Mouse (Mus musculus) kidney, adult 11 months (tissue): ENCODE data around the gene Rbfox3.

ENCODE experiments used
- DNase-seq: peaks from one replicate; pipeline ENCODE4 v3.0.0; 2022

Gene Rbfox3

DNA sequence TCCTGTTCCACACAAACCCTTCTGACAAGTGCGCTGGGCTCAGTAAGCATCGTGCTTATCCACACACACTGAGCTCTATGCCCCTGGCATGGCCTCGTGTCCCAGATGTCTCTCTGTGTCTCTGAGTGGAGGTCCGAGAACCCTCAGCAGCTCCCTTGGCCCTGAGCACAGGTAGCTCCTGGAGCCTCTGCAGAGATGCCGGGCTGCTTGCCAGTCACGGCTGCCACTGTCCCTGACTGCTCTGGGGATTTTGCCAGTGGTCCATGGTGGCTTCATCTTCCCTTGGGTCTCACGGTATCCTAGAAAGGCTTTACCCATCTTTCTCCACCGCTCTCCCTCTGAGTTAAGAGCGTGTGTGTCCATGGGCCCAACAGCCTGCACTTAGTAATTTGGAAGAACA, 199.3 kb downstream of the Rbfox3 start:
- DNase-seq = no peak

GRCm38 (mm10) chr11:118710035-118710434, 201.4 kb downstream of the Rbfox3 start:
- no peak for DNase-seq

DNA sequence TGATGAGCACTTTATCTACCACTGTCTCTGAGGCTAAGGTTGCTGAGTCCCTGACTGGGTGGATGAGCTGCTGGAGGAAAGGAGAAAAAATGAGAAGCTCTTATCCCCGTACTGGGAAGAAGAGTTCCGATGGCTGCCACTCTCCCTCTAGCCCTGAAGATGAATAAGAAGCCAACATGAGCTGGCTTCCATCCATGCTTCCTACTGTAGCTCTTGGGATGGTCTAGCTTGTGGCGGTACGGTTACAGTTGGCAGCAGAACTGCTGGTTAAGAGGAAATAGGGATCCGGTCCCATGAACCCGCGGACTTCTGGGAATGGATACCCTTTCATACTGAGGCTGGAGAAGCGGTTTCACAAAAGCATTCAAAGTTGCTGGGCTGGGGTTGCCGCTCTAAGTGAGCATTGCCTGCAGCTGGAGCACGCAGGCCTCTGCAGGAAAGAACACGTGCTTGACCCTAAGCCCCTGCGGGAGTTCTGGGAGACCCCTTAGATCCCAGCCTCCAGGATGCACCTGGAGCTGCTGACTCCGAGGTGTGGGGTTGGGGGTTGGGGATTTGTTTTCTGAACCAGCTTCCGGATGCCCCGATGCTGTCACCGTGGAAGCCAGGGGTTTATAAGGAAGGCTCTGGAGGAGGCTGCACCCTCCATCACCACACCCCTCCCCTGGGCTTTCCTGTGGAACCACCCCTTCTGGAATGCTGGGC, 215.0 kb downstream of the Rbfox3 start:
- no peak for DNase-seq

GRCm38 (mm10) chr11:118693276-118693675, 218.1 kb downstream of the Rbfox3 start:
- DNase-seq = no peak

GRCm38 (mm10) chr11:118690262-118690661, 221.1 kb downstream of the Rbfox3 start:
- DNase-seq = no peak

- DNase-seq = no peak
Measured at GRCm38 (mm10) chr11:118685397-118685796, 226.0 kb downstream of the Rbfox3 start.

GRCm38 (mm10) chr11:118684665-118685064, 226.7 kb downstream of the Rbfox3 start:
- DNase-seq = no peak

- DNase-seq = no peak
Measured at GRCm38 (mm10) chr11:118680699-118681098, 230.7 kb downstream of the Rbfox3 start.

- no peak for DNase-seq
Measured at GRCm38 (mm10) chr11:118679736-118680410, 231.5 kb downstream of the Rbfox3 start.

DNA sequence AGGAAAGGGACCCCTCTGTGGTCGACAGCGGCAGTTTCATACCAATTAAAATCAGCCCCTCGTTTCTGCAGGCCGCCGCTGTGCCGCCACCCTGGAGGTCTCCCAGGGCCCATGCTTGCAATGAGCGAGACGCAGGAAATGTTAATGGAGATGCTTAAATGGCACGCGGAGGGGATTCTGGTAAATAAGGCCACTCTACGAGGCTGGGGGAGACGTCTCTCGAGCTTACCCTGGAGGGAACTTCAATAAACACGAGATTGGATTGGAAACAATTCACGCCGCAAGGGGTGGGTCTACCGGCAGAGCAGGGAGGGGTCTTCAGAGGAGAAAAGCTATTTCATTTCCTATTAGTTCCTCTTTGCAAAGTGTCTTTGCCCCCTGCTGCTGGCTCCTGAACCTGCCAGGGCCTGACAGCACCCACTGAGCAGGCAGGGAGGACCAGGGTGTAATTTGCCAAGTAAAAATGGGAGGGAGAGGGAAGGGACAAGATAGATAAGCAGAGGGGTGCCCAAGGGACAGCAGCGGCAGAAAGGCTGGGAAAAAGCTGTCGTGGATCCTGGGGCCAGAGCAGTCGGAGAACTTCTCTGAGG, 232.8 kb downstream of the Rbfox3 start:
- DNase-seq = no peak

GRCm38 (mm10) chr11:118677277-118677676, 234.1 kb downstream of the Rbfox3 start:
- no peak for DNase-seq

GRCm38 (mm10) chr11:118676364-118676763, 235.0 kb downstream of the Rbfox3 start:
- no peak for DNase-seq

DNA sequence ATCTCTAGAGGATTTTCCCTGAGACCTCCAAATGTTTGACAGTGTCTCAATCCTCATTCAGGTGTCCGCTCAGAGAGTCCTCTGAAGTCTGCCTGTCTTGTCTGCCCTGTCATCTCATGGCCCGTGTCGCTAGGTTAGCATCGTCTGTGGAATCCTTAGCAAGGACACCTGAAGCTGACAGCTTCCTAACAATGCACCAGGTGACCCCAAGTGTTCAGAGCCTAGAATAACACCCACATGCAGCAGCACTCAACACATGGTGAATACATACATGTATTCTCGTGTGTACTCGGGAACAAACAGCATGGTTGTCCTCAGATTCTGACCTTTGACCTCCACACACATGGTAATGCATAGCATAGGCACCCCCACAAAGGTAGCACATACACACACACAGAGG, 239.4 kb downstream of the Rbfox3 start:
- no peak for DNase-seq

GRCm38 (mm10) chr11:118671216-118671615, 240.2 kb downstream of the Rbfox3 start:
- DNase-seq = peak; percentile 15

DNA sequence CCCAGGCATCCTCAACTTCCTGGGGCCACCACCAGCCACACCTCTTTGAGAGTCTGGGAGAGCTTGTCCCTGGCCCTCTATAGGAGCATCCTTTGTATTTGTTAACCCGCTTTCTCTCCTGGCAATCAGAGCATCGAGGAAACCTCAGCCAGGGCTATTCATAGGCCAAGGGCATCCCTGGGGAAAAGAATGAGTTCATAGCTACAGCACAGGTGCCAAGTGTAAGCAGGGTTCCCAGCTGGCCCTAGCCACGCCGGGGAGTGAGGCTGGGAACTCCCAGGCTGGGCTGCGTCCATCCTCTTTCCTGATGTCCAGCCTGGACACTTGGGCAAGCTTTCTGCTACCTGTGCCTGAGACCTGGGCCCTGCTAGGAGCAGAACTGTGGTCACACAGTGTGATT, 241.6 kb downstream of the Rbfox3 start:
- DNase-seq = no peak

DNA sequence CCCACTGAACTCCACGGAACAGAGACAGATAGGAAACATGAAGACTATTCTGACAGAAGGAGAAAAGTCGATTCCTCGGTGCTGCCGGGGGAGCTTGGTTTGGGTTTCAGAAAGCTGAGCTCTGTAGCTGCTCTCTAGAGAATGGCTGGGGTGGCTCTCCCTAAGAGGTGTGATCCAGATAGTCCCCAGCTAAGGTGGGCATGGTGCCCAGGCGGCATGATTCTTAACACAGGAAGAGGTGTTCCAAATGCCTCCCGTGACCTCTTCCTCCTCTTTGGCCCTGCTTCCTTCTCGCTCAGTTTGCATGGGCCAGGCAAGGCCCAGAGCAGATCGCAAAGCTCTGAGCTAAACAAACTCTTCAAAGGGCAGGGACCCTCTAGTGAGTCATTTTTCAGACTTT, 243.0 kb downstream of the Rbfox3 start:
- DNase-seq = peak; percentile 36

DNA sequence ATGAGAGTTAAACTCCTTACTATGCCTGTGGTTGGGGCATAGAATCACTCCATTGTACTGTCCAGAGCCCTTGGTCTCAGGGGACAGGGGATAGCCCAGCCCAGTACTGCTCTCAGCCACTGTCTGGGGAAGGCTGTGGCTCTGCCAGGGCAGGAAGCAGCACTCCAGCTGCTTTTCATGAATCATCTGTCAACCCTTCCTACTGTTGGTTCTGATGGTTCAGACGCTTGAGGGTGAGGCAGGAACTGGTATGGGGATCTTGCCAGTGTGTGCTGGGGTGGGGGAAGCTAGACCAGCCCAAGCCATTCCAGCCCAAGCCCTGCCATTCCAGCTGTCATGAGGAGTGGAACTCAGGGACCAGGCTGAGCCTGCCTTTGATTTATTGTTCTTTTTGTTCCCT, 243.5 kb downstream of the Rbfox3 start:
- peak; percentile 66 for DNase-seq

GRCm38 (mm10) chr11:118666172-118666571, 245.2 kb downstream of the Rbfox3 start:
- DNase-seq = peak; percentile 46

GRCm38 (mm10) chr11:118663305-118663704, 248.1 kb downstream of the Rbfox3 start:
- DNase-seq = no peak

- no peak for DNase-seq
Measured at GRCm38 (mm10) chr11:118659305-118659704, 252.1 kb downstream of the Rbfox3 start.

DNA sequence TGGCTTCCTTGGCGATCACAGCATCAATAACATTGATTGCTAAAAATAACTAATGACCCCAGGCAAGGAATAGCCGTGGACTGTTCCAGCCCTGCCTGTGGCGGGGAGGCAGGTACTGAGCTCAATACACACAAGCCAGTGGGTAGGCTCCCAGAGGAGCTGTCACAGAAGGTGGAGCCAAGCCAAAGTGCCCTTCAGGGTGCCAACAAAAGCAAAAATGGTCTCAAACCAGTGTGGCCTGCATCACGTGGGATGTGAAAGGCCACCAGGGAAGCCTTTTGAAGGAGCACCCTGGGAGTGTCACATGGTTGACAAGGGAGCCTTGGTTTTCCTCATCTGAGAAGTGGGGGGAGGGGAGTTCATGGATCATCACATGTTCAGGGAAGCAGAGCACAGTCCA, 255.6 kb downstream of the Rbfox3 start:
- no peak for DNase-seq

- DNase-seq = no peak
Measured at GRCm38 (mm10) chr11:118653521-118654318, 257.7 kb downstream of the Rbfox3 start.
